Mouse (Mus musculus) neural tube, embryonic 15.5 days (tissue): ENCODE measurements around the gene Prkar1a. TPM values are rescaled to one million over a fixed set of nuclear protein-coding genes. Genes with fewer than 3 reads are reported as not detected.

ENCODE experiments used
- ATAC-seq: fragments of 200-750 bp; cut with Nextera tagmentation; 2 replicates; pipeline ENCODE4 v1.8.0; 2017; ENCODE audit warnings: mild to moderate bottlenecking, moderate TSS enrichment, moderate library complexity; ENCODE audit not compliant: low FRiP score
- H3K27ac ChIP-seq: fragments of 300-500 bp; sonication (generic); replicated peaks from 2 replicates; pipeline ENCODE4 v1.5.1; 2015; ENCODE audit warnings: mild to moderate bottlenecking, inconsistent platforms
- H3K27me3 ChIP-seq: fragments of 300-500 bp; sonication (generic); replicated peaks from 2 replicates; pipeline ENCODE4 v1.6.1; 2015; ENCODE audit warnings: inconsistent platforms
- H3K36me3 ChIP-seq: fragments of 300-500 bp; sonication (generic); 2 replicates; pipeline ENCODE4 v1.6.1; 2015; ENCODE audit warnings: inconsistent platforms
- H3K4me1 ChIP-seq: fragments of 300-500 bp; sonication (generic); 2 replicates; pipeline ENCODE4 v1.6.1; 2015; ENCODE audit warnings: inconsistent platforms
- H3K4me2 ChIP-seq: fragments of 300-500 bp; sonication (generic); 2 replicates; pipeline ENCODE4 v1.6.1; 2015; ENCODE audit warnings: inconsistent platforms, mild to moderate bottlenecking, moderate library complexity
- H3K4me3 ChIP-seq: fragments of 300-500 bp; sonication (generic); replicated peaks from 2 replicates; pipeline ENCODE4 v1.5.1; 2015; ENCODE audit warnings: mild to moderate bottlenecking, inconsistent platforms
- H3K9ac ChIP-seq: fragments of 300-500 bp; sonication (generic); replicated peaks from 2 replicates; pipeline ENCODE4 v1.6.1; 2015; ENCODE audit warnings: mild to moderate bottlenecking, inconsistent platforms
- H3K9me3 ChIP-seq: fragments of 300-500 bp; sonication (generic); replicated peaks from 2 replicates; pipeline ENCODE4 v1.6.1; 2016; ENCODE audit warnings: inconsistent platforms
- WGBS: fragments of 180-500 bp; shearing (Covaris S2); methylation state at CpG from one replicate; pipeline ENCODE4 v1.1.7; 2015; ENCODE audit warnings: mixed read lengths; 5-methylcytosine and 5-hydroxymethylcytosine counted together
- polyA plus RNA-seq: library from polyadenylated mRNA; unstranded; fragments of >200 nt; fragmentation: Nextera tagmentation; extraction: Ambion mirVana; gene quantifications from 2 replicates; pipeline ENCODE4 v1.2.1, GENCODE M21; 2015

The Prkar1a gene
- polyA plus RNA-seq, 1 experiment from 2014 or later, result 451 TPM

DNA sequence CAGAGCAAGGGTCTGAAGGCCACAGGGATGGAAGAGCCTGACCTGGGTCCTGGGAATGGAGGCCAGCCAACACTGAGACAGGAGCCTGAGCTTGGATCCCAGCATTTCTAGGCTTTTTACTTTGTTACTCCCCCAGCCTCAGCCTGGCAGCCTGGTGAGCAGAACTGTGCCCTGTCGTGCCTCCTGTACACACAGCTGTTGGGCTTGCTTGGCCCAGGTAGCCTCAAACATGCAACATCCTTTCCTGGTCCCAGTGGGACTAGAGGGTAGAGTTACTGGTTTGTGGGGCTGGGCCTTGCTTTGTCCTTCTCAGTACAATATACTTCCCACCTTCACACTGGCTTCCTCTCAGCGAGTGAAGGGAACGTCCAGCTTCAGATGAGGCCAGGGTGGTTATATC lies 26.0 kb downstream of the Prkar1a start:
- no peak overlapping the region for H3K4me3 ChIP-seq
- ATAC-seq, result no peak
- H3K36me3 ChIP-seq, result peaks cover 4% of the 10 kb centered on the region; the same call in 1 of the 2 replicates
- H3K9me3 ChIP-seq, result no peaks in the 10 kb centered on the region
- 96% methylated on average over 3 of the region's 3 CpGs for WGBS
- no peak overlapping the region for H3K27ac ChIP-seq
- H3K4me2 ChIP-seq, result no peak overlapping the region
- H3K27me3 ChIP-seq, result no peaks in the 10 kb centered on the region
- no peak overlapping the region for H3K9ac ChIP-seq
- H3K4me1 ChIP-seq, result peaks cover 4% of the 10 kb centered on the region; the same call in 1 of the 2 replicates

DNA sequence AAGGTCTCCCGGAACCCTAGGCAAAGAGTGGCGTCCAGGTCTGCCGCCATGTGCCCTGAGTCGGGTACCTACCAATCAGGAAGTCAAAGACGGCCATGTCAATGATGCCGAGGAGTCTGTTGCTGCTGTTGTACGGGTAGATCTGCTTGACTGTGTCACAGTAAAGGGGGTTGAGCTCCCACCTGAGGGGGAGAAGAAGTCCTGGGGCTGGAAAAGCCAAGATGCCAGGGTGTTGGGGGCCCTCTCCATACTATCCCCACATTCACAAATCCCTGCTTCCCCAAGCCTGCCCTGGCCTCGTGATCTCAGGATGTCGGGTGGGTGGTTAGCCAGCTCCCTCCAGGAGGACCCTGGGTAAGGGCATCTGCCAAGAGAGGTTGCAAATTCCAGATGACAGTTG lies 26.6 kb downstream of the Prkar1a start:
- H3K9me3 ChIP-seq, result no peaks in the 10 kb centered on the region
- ATAC-seq, result no peak
- H3K4me3 ChIP-seq, result no peak overlapping the region
- peaks cover under 1% of the 10 kb centered on the region; the same call in 1 of the 2 replicates for H3K4me1 ChIP-seq
- H3K27ac ChIP-seq, result no peak overlapping the region
- 91% methylated on average over 9 of the region's 9 CpGs for WGBS
- H3K4me2 ChIP-seq, result no peak overlapping the region
- no peak overlapping the region for H3K9ac ChIP-seq
- no peaks in the 10 kb centered on the region for H3K27me3 ChIP-seq
- H3K36me3 ChIP-seq, result 0 out of 2 replicates have a peak, but pooled peaks cover 4% of the 10 kb centered on the region

DNA sequence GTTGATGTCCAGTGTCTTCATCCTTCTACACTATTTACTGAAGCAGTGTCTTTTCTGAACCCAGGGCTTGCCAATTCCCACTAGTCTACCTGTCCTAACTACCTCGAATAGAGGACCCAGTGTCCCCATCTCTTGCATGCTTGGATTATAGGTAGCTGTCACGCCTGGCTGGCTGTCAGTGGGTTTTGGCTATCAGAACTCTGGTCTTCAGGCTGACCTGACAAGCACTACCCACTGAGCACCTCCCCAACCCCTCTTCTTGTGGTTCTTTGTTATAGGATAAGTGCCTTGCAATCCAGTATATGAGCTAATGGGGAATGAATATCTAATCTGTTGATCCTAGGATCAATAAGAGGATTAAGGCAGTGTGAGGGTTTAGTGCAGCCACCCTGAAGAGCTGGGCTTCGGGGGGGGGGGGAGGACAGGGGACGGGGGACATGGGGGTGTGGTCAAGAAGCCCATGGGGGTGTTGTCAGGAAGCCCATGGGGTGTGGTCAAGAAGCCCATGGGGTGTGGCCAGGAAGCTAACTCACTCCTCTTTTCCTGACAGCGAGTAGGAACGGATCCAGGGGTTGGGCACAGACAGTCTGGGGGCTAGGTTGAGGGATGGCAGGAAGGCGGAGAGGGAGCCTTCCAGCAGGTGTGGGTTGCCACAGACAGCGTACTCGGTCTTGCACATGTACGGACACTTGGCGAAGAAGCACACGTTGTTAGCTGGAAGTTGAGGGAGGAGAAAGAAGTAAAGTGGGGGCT lies 27.6 kb downstream of the Prkar1a start:
- no peaks in the 10 kb centered on the region for H3K27me3 ChIP-seq
- no peaks in the 10 kb centered on the region for H3K4me1 ChIP-seq
- no peak overlapping the region for H3K9ac ChIP-seq
- no peak overlapping the region for H3K27ac ChIP-seq
- H3K9me3 ChIP-seq, result no peaks in the 10 kb centered on the region
- no peak overlapping the region for H3K4me2 ChIP-seq
- 0 out of 2 replicates have a peak, but pooled peaks cover under 1% of the 10 kb centered on the region for H3K36me3 ChIP-seq
- no peak overlapping the region for H3K4me3 ChIP-seq
- ATAC-seq, result no peak
- WGBS, result 70% methylated on average over 12 of the region's 12 CpGs

DNA sequence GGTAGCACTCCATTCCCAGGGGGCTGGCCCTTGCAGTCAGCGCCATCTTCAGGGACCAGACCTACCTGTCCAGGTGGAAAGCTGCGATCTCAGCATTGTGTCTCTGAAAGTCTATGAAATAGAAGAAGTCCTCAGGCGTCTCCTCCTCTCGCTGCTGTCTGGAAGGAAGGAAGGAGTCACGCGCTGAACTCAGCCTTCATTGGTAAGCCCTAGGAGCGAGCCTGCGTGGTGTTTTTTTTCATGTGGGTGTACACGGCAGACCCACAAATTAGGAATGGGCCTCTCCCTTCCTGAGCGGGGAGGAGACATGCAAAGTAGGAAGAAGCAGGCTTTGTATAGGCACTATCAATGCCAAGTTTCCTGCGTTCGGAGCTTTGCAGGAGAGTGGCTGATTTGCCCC lies 29.1 kb downstream of the Prkar1a start:
- Histone ChIP-seq H3K27me3 (no peaks in the 10 kb centered on the region), H3K9ac (no peak overlapping the region), H3K4me2 (no peak overlapping the region), H3K9me3 (no peaks in the 10 kb centered on the region), H3K36me3 (no peaks in the 10 kb centered on the region), H3K4me1 (no peaks in the 10 kb centered on the region), H3K27ac (no peak overlapping the region), H3K4me3 (no peak overlapping the region)
- ATAC-seq, result no peak
- WGBS, result 83% methylated on average over 12 of the region's 12 CpGs

DNA sequence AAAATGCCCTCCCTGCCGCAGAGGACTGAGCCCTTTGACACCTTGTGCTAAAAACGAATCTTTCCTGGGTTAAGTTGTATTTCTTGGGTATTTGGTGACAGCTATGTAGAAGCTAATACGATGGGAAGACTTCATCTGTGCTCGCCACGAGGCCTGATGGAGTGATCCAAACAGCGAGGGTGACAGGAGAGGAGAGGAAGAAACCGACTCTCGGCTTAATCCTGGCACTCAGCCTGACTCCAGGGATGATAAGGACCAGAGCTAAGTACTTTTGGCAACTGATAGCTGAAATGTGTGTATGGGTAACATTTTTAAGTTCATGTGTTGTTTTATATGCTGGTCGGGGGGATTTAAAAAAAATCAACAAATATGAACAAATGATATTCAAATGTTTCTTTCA lies 31.7 kb downstream of the Prkar1a start:
- Histone ChIP-seq H3K9me3 (no peaks in the 10 kb centered on the region), H3K4me3 (no peak overlapping the region), H3K36me3 (no peaks in the 10 kb centered on the region), H3K4me2 (no peak overlapping the region), H3K27me3 (no peaks in the 10 kb centered on the region), H3K9ac (no peak overlapping the region), H3K4me1 (no peaks in the 10 kb centered on the region), H3K27ac (no peak overlapping the region)
- 83% methylated on average over 9 of the region's 9 CpGs for WGBS
- no peak for ATAC-seq

DNA sequence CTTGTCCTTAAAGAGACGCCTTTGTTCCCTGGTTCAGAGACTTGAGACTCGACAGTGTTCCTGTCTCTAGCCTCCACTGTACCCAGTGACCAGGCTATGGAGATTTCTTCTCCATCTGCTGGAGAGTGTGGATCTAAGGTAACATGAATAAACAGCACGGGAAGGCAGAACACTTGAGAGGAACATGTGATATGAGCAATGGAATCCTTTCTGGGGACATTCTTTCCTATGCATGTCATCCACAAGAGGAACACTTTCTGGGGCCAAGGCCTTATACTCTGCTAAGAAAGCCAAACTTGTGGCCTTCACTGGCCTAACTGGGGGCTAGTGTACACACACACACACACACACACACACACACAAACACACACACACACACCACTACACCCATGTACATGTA lies 32.4 kb downstream of the Prkar1a start:
- WGBS, result 90% methylated on average over 3 of the region's 3 CpGs
- Histone ChIP-seq H3K4me2 (no peak overlapping the region), H3K9ac (no peak overlapping the region), H3K27ac (no peak overlapping the region), H3K4me1 (no peaks in the 10 kb centered on the region), H3K9me3 (no peaks in the 10 kb centered on the region), H3K36me3 (no peaks in the 10 kb centered on the region), H3K27me3 (no peaks in the 10 kb centered on the region), H3K4me3 (no peak overlapping the region)
- no peak for ATAC-seq

DNA sequence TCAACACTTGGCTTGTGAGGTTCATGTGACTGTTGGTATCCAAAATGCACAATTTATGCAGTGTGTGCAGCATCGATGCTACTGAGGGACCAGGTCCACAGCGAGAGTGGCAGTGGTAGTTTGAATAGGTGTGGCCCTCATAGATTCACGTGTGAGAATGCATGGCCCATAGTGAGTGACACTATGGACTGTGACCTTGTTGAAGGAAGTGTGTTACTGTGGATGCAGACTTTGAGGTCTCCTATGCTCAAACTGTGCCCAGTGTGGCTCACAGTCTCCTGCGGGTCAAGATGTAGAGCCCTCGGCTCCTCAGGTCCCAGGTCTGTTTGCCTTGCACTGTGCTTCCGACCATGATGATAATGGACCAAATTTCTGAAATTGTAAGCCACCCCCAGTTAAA lies 33.0 kb downstream of the Prkar1a start:
- WGBS, result 94% methylated on average over 6 of the region's 6 CpGs
- H3K9ac ChIP-seq, result no peak overlapping the region
- H3K4me2 ChIP-seq, result no peak overlapping the region
- no peak overlapping the region for H3K27ac ChIP-seq
- H3K36me3 ChIP-seq, result no peaks in the 10 kb centered on the region
- H3K9me3 ChIP-seq, result no peaks in the 10 kb centered on the region
- ATAC-seq, result no peak
- no peaks in the 10 kb centered on the region for H3K27me3 ChIP-seq
- no peaks in the 10 kb centered on the region for H3K4me1 ChIP-seq
- no peak overlapping the region for H3K4me3 ChIP-seq

DNA sequence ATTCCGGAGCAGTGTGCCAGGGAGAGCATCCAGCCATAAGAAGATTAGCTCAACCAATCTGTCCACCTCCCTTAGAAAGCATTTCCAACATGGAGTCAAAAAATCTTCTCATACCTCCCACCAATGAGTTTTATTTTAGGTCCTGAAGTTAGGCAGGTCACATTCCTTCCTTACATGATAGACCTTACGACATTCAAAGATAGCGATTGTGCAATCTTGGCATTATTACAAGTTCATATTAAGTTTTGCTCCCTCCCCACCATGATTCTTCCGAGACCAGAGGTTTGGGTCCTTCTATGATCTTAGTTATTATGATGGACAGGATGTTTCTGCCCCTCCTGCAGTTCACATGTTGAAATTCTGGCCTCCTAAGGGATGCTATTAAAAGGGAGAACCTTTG lies 40.3 kb downstream of the Prkar1a start:
- H3K36me3 ChIP-seq, result no peaks in the 10 kb centered on the region
- no peaks in the 10 kb centered on the region for H3K4me1 ChIP-seq
- no peaks in the 10 kb centered on the region for H3K9me3 ChIP-seq
- no peaks in the 10 kb centered on the region for H3K27me3 ChIP-seq
- H3K4me2 ChIP-seq, result no peak overlapping the region
- no peak overlapping the region for H3K4me3 ChIP-seq
- no peak overlapping the region for H3K9ac ChIP-seq
- no peak overlapping the region for H3K27ac ChIP-seq
- 94% methylated on average over 4 of the region's 4 CpGs for WGBS
- ATAC-seq, result no peak

DNA sequence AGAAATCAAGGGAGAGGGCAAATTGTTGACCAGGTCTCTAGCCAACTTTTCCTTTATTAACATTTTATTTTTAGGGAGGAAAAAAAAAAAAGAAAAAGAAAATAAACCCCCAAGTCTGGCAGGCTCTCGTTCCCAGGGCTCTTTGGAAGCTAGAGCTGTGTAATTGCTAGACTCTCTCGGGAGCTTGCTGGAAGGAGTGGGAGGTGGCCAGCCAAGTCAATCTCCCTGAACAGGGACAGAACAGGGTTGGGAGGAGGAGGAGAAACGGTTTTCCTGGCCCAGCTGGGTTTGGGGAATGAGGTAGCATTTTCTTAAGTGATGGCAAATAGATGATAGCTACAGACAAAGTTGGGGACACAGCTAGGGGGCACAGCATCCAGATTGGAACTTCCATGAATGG lies 43.5 kb downstream of the Prkar1a start:
- H3K4me1 ChIP-seq, result no peaks in the 10 kb centered on the region
- no peaks in the 10 kb centered on the region for H3K9me3 ChIP-seq
- H3K27me3 ChIP-seq, result no peaks in the 10 kb centered on the region
- H3K4me2 ChIP-seq, result no peak overlapping the region
- H3K36me3 ChIP-seq, result no peaks in the 10 kb centered on the region
- no peak overlapping the region for H3K9ac ChIP-seq
- ATAC-seq, result no peak
- WGBS, result 28% methylated on average over 3 of the region's 3 CpGs
- no peak overlapping the region for H3K4me3 ChIP-seq
- H3K27ac ChIP-seq, result no peak overlapping the region

DNA sequence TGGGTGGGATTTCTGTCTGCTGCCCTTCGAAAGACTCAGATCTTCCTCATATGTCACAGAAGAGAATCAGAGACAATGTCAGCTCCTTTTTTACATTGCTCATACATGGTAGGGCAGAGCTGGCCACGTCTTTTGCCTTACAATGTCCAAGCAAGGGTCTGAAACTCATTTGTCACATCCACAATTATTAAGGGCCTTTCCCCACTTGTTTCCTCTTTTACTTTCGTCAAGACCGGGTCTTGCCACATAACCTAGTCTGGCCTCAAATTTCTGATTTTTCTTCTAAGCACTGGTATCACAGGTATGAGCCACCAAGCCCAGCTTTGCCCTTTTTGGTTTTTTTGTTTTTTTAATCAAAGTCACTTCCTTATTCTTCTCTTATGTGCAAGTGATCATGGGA lies 47.3 kb downstream of the Prkar1a start:
- Histone ChIP-seq H3K36me3 (no peaks in the 10 kb centered on the region), H3K4me2 (no peak overlapping the region), H3K4me1 (no peaks in the 10 kb centered on the region; the same call in 1 of the 2 replicates), H3K9me3 (no peaks in the 10 kb centered on the region), H3K4me3 (no peak overlapping the region), H3K27me3 (no peaks in the 10 kb centered on the region), H3K9ac (no peak overlapping the region), H3K27ac (no peak overlapping the region)
- 92% methylated on average over 4 of the region's 4 CpGs for WGBS
- no peak for ATAC-seq

DNA sequence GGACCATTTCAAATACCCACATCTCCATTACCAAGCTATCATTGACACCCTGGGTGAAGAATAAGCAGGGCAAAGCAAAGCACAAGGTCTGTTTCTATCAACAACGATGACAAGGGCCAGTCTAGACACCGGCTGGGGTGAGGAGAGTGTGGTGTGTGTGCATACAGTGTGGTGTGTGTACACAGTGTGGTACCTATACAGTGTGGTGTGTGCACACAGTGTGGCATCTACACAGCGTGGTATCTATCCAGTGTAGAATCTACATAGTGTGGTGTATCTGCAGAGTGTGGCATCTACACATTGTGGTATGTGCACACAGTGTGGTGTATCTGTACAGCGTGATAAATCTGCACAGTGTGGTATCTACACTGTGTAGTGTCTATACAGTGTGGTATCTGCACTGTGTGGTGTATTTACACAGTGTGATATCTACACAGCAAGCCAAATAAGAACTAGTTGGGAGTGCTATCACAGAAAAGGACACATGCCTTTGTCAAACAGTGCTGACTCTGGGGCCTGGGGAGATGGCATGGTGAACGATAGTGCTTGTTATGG lies 48.0 kb downstream of the Prkar1a start:
- no peak overlapping the region for H3K4me2 ChIP-seq
- WGBS, result 93% methylated on average over 5 of the region's 5 CpGs
- no peaks in the 10 kb centered on the region for H3K27me3 ChIP-seq
- ATAC-seq, result no peak
- H3K4me3 ChIP-seq, result no peak overlapping the region
- peaks cover 4% of the 10 kb centered on the region; the same call in 1 of the 2 replicates for H3K4me1 ChIP-seq
- no peaks in the 10 kb centered on the region for H3K9me3 ChIP-seq
- no peak overlapping the region for H3K9ac ChIP-seq
- no peak overlapping the region for H3K27ac ChIP-seq
- no peaks in the 10 kb centered on the region for H3K36me3 ChIP-seq

DNA sequence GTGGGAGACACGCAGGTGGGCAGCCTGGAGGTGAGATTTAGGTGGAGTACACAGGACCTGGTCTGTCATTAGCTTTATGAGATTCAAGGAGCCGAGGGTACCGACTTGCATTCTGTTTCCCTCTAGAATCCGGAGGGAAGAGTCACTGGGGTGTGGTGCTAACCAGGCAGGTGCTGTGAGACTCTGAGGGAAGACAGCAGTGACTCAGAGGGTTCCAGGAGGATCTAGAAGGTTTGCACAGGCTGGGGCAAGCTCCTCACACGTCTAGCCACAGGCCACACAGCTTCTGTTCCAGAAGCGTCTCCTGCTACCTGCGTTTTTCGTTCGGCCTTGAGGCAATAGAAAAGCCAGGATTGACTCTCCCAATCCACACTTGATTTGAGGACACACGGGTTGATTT lies 49.5 kb downstream of the Prkar1a start:
- H3K4me1 ChIP-seq, result peaks cover 8% of the 10 kb centered on the region; the same call in 1 of the 2 replicates
- H3K9ac ChIP-seq, result no peak overlapping the region
- no peak overlapping the region for H3K4me2 ChIP-seq

More for the DNA sequence above, 49.5 kb downstream of the Prkar1a start:
- Histone ChIP-seq H3K4me3 (no peak overlapping the region), H3K27ac (no peak overlapping the region), H3K36me3 (no peaks in the 10 kb centered on the region), H3K9me3 (no peaks in the 10 kb centered on the region), H3K27me3 (no peaks in the 10 kb centered on the region)
- no peak for ATAC-seq
- 90% methylated on average over 10 of the region's 10 CpGs for WGBS
